Mouse (Mus musculus): ENCODE measurements at regions not wholly inside any gene's neighbourhood (a gene's known extent, or its start where the extent isn't known, plus 50 kb on each side); places are given as distances from the start of the nearest gene placed in this dataset.

GRCm38 (mm10) chr10:37589889-37590288, 451.2 kb upstream of the Marcks start:
- no peak for DNase-seq

- no peak for DNase-seq
Observed at GRCm38 (mm10) chr10:37589009-37589408, 450.3 kb upstream of the Marcks start.

GRCm38 (mm10) chr10:37571171-37571570, 432.5 kb upstream of the Marcks start:
- no peak for DNase-seq

- no peak for DNase-seq
Observed at GRCm38 (mm10) chr10:37561705-37562104, 423.0 kb upstream of the Marcks start.

GRCm38 (mm10) chr10:37549446-37549845, 410.7 kb upstream of the Marcks start:
- no peak for DNase-seq

- DNase-seq = no peak
Observed at GRCm38 (mm10) chr10:37540703-37541102, 402.0 kb upstream of the Marcks start.

GRCm38 (mm10) chr10:37505966-37506615, 367.4 kb upstream of the Marcks start:
- no peak for DNase-seq

- no peak for DNase-seq
Observed at GRCm38 (mm10) chr10:37504468-37504867, 365.7 kb upstream of the Marcks start.

- DNase-seq = no peak
Observed at GRCm38 (mm10) chr10:37502505-37502904, 363.8 kb upstream of the Marcks start.

GRCm38 (mm10) chr10:37501043-37501442, 362.3 kb upstream of the Marcks start:
- DNase-seq = no peak

- DNase-seq = no peak
Observed at GRCm38 (mm10) chr10:37495467-37495866, 356.7 kb upstream of the Marcks start.

GRCm38 (mm10) chr10:37494552-37495166, 355.9 kb upstream of the Marcks start:
- DNase-seq = no peak

- DNase-seq = no peak
Observed at GRCm38 (mm10) chr10:37494098-37494497, 355.4 kb upstream of the Marcks start.

- no peak for DNase-seq
Observed at GRCm38 (mm10) chr10:37484311-37485023, 345.7 kb upstream of the Marcks start.

GRCm38 (mm10) chr10:37483521-37483920, 344.8 kb upstream of the Marcks start:
- DNase-seq = no peak

- no peak for DNase-seq
Observed at GRCm38 (mm10) chr10:37481879-37482278, 343.2 kb upstream of the Marcks start.

GRCm38 (mm10) chr10:37480331-37480730, 341.6 kb upstream of the Marcks start:
- no peak for DNase-seq

- DNase-seq = no peak
Observed at GRCm38 (mm10) chr10:37478108-37478507, 339.4 kb upstream of the Marcks start.

- DNase-seq = no peak
Observed at GRCm38 (mm10) chr10:37473086-37473485, 334.4 kb upstream of the Marcks start.

GRCm38 (mm10) chr10:37457384-37457783, 318.7 kb upstream of the Marcks start:
- DNase-seq = no peak

GRCm38 (mm10) chr10:37449894-37450293, 311.2 kb upstream of the Marcks start:
- DNase-seq = no peak

- DNase-seq = no peak
Observed at GRCm38 (mm10) chr10:37447333-37448204, 308.8 kb upstream of the Marcks start.

All from right cerebral cortex, postnatal 4 days (tissue).